21 mouse cellular contexts compared by ENCODE assay signal in the genomic region with DNA sequence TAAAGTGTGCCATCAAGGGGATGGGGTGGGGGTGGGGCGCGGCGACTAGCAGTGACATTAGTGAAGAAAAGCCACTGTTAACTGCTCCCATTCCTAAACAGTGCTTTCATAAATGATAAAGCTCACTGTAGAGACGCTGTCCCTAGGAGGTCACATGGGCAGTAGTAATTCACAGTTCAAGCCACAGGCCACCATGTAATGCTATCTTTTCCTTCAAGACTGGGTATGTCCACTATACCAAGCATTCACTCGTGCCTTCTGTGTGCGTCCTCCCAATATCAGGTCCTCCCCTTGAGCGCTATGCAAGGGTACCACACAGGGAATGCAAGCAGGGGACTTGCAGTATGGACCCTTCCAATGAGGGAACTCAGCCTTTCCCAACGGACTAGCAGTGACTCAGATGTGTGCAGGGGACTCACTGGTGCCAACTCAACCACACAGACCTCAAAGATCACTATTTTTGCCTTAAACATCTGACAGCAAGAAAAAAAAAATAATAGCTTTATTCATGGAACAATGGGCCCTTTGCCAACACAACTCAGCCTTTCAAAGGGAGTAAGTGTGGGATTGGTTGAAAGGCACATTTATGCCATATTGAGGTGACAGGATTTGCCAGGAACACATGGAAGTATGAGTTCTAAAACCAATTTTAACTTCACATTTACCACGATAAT. TPM values are rescaled to one million over a fixed set of nuclear protein-coding genes. Genes with fewer than 3 reads are reported as not detected.
A peak's percentile ranks its signal among the peaks of the same experiment; 100 is the strongest.
DNase-seq lines count a peak whose midpoint lies in the region; ATAC-seq lines count a peak whose summit lies in the region.
"Had no signal": no experiment of that assay in that cellular context is flagged by ENCODE, and none has a peak within 500 bp of the region (broad histone marks: within the 10 kb centered on the region; RNA-seq: fewer than 3 reads in every experiment).

No protein-coding gene starts in this region.

- intact Hi-C loops in heart, postnatal 25 days (cut with DNase I) = no loop called here

- H3K9ac ChIP-seq in midbrain, embryonic 15.5 days = no peak overlapping the region
- H3K9ac ChIP-seq: embryonic facial prominence, embryonic 12.5 days; forebrain, embryonic 15.5 days; heart, embryonic 15.5 days; hindbrain, embryonic 12.5 days; liver, embryonic 15.5 days had no signal

- ATAC-seq in midbrain, embryonic 15.5 days (replicated peaks) = no peak
- no peak for ATAC-seq in megakaryocyte-erythroid progenitor cell, adult 5-6 weeks (replicated peaks; ENCODE audit: low FRiP score, low TSS enrichment, poor library complexity, severe bottlenecking)
- ATAC-seq: forebrain, embryonic 15.5 days had no signal

- WGBS in midbrain, embryonic 15.5 days = 91% methylated on average over 9 of the region's 9 CpGs

- no peak overlapping the region for H3K27ac ChIP-seq in midbrain, embryonic 15.5 days
- H3K27ac ChIP-seq: embryonic facial prominence, embryonic 12.5 days; forebrain, embryonic 15.5 days; heart, embryonic 15.5 days; hindbrain, embryonic 12.5 days; liver, embryonic 15.5 days; macrophage had no signal

- peak; percentile 72 for DNase-seq in heart, adult 11 months
- DNase-seq in heart, postnatal 25 days (ENCODE audit: low spot score) = no peak
- DNase-seq in 416B (ENCODE audit: low read depth) = peak; percentile 34
- DNase-seq in brain, adult 2 months (ENCODE audit: low read depth, low spot score) = peak; percentile 71
- peak; percentile 51 for DNase-seq in layer of hippocampus, adult 9-11 months
- DNase-seq in urinary bladder, adult 2 months (ENCODE audit: low spot score) = no peak
- DNase-seq: adrenal gland, adult 8-10 months; cerebellum, postnatal 36 days; kidney, adult 11 months; kidney, postnatal 25 days; thymus, adult 18-20 months had no signal

- H3K4me2 ChIP-seq in midbrain, embryonic 15.5 days = no peak overlapping the region
- H3K4me2 ChIP-seq: embryonic facial prominence, embryonic 12.5 days; forebrain, embryonic 15.5 days; heart, embryonic 15.5 days; hindbrain, embryonic 12.5 days; liver, embryonic 15.5 days had no signal

- no peaks in the 10 kb centered on the region for H3K4me1 ChIP-seq in midbrain, embryonic 15.5 days
- H3K4me1 ChIP-seq: forebrain, embryonic 15.5 days; hindbrain, embryonic 12.5 days; liver, embryonic 15.5 days had no signal

- no peak overlapping the region for H3K4me3 ChIP-seq in midbrain, embryonic 15.5 days
- H3K4me3 ChIP-seq: embryonic facial prominence, embryonic 12.5 days; forebrain, embryonic 15.5 days; heart, embryonic 15.5 days; hindbrain, embryonic 12.5 days; liver, embryonic 15.5 days had no signal

- H3K36me3 ChIP-seq in midbrain, embryonic 15.5 days (replicated peaks) = no peaks in the 10 kb centered on the region
- H3K36me3 ChIP-seq: forebrain, embryonic 15.5 days; heart, embryonic 15.5 days; hindbrain, embryonic 12.5 days; liver, embryonic 15.5 days had no signal

- no peaks in the 10 kb centered on the region for H3K27me3 ChIP-seq in midbrain, embryonic 15.5 days (replicated peaks)
- H3K27me3 ChIP-seq: embryonic facial prominence, embryonic 12.5 days; forebrain, embryonic 15.5 days; heart, embryonic 15.5 days; hindbrain, embryonic 12.5 days; liver, embryonic 15.5 days had no signal

- no peaks in the 10 kb centered on the region for H3K9me3 ChIP-seq in midbrain, embryonic 15.5 days
- H3K9me3 ChIP-seq: embryonic facial prominence, embryonic 12.5 days; forebrain, embryonic 15.5 days; heart, embryonic 15.5 days; hindbrain, embryonic 12.5 days; liver, embryonic 15.5 days had no signal

RNA-seq across cellular contexts. Expression of gene Lrrc17, which starts 22.2 kb away (rescaled TPM):
- total RNA-seq in heart, postnatal 25 days (2021) = 1 to 10 TPM; 2.4 to 4.2 TPM
- 6.7 and 9.2 TPM in 2 replicates for polyA plus RNA-seq in midbrain, embryonic 15.5 days (2015; fragmentation: Nextera tagmentation; extraction: Ambion mirVana)
- polyA plus RNA-seq in urinary bladder, adult 2 months (2012; rRNA removed) = 18.8 and 23.7 TPM in 2 replicates
- not detected in 2 replicates for total RNA-seq in megakaryocyte-erythroid progenitor cell, adult 5-6 weeks (2014; fragmentation: Nextera tagmentation)
- not detected in 2 replicates for total RNA-seq in megakaryocyte-erythroid progenitor cell, adult 5-6 weeks (2017)
- total RNA-seq: monocyte, adult 5-6 weeks; neutrophil, adult 5-6 weeks had no signal
- polyA plus RNA-seq: macrophage had no signal

Comparison
In these comparisons a context has a peak if more than half of its experiments do, and no peak if none do; other contexts are left out.
1. DNase-seq: peak in heart, adult 11 months (single experiment), 416B (single experiment), brain, adult 2 months (single experiment) and layer of hippocampus, adult 9-11 months (single experiment); none in heart, postnatal 25 days (single experiment) and urinary bladder, adult 2 months (single experiment).